Mouse (Mus musculus): ENCODE measurements around the gene Phyhipl. TPM values are rescaled to one million over a fixed set of nuclear protein-coding genes. Genes with fewer than 3 reads are reported as not detected.

The Phyhipl gene
- total RNA-seq, 2 experiments from 2014 or later: 206 to 216 TPM

DNA sequence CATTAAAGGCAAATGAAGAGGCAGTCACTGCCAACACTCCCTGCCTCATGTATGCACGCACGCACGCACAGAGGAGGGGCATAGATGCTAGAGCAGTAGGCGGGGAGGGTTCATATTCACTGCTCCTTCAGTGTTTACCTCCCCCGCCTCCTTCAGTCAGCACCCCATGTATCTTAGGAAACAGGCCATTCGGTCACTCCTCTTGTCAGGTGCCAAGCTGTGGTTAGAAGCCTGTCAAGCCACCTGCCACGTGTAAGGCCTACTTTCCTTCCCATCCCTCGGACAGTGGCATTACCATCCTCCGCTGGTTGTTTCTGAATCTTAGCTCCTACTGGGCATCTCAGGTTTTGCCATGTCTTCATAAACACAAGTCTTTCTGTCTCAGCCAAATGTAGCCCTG lies 116.5 kb downstream of the Phyhipl start:
- intact Hi-C loops (cut with DNase I): no loop called here
- no peak for DNase-seq (ENCODE audit: low spot score in 2 of 2)

DNA sequence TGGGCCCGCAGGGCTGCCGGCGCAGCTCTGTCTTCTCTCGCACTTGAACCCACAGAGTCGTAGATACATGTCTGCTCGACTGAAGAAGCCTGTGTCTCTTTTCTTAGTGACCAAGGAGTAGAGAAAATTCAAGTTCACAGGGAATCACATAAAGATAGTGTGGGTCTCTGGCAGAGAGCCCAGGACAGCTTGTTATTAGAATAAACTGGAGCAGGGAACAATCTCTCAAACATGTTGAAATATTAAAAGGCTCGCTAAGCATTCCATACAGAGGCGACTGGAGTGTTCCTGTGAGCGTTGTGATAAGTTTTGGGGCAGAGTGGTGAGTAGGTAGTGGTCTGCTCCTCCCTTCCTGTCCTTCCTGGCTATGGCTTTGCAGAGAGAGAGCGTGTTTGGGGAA lies 118.1 kb downstream of the Phyhipl start:
- no peak for DNase-seq (ENCODE audit: low spot score in 2 of 2)
- intact Hi-C loops (cut with DNase I): no loop called here

DNA sequence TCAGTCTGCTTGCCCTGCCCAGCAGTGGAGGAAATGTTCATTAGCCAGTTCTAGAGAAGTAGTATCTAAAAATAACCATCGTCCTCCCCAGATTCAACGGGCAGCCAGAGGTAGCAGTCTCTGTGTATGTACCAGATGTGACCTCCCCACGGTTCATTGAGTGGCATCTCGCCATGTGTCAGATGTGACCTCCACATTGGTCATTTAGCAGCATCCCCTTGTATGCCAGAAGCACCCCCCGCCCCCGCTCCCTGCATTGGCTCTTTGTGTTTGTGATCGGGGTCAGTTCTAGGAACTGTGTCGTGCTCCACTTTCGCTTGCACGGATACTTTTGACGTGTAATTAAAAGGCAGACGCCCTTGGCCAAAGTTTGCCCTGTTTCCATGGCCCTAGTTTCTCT lies 120.4 kb downstream of the Phyhipl start:
- no peak for DNase-seq (ENCODE audit: low spot score in 2 of 2)
- intact Hi-C loops (cut with DNase I): no loop called here

DNA sequence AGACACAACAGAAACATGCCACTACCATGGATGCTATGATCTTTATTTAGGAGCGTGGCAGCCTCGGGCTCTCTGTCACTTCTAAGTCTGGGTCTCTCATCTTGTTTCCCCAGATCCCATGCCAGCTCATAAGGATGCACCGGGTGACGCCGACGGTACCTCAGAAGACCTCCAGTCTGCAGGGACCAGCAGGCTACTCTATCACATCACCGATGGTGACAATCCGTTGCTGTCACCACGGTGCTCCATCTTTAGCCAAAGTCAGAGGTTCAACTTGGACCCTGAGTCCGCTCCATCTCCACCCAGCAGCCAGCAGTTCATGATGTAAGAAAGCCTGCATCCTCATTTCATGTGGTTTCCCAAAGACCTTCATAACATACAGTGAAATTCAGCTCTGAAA lies 121.2 kb downstream of the Phyhipl start:
- intact Hi-C loops (cut with DNase I): loop anchor here (5.0 kb wide), 2 partner anchors 77 to 92 kb away; partner anchors contain the start of gene Fam13c
- no peak for DNase-seq (ENCODE audit: low spot score in 2 of 2)

DNA sequence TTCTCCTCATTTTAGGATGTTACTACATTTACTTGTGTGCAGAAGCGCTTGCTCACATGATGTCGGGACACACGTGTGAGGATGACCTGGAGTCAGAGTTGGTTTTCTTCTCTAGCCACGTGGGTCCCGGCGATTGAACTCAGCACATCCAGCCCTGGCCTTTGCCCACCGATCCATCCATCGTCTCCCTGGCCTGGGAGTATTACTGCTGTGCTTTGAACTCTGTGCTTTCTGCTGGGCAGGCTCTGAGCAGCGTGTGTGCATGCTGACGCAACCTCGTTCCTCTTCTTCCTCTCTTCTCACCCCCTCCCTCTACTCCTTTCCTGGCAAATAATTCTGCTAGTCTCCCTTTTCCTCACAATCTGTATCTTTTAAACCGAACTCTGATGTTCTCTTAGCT lies 121.8 kb downstream of the Phyhipl start:
- DNase-seq (ENCODE audit: low spot score in 2 of 2): no peak
- intact Hi-C loops (cut with DNase I): loop anchor here (5.0 kb wide), 2 partner anchors 77 to 92 kb away; partner anchors contain the start of gene Fam13c

DNA sequence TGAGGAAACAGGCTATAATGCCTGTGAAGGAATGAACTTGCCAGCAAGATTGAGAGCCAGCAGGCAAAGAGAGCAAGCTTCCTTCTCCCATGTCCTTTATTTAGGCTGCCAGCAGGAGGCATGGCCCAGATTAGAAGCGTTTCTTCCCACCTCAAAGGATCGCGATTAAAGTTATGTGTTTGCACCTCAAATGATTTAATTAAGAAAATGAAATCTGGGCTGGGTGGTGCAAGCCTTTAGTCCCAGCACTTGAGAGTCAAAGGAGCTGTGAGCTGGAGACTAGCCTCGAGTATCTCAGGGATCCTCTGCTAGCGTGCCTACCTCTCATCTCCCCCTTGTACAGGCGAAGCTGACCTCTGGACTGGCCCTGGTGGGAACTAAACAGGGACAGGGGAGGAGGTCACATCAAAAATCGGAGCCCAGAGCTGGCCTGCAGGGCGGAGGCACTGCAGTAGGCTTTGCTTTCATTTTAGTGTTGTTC lies 122.4 kb downstream of the Phyhipl start:
- intact Hi-C loops (cut with DNase I): loop anchor here (5.0 kb wide), 2 partner anchors 76 to 91 kb away; partner anchors contain the start of gene Fam13c
- DNase-seq (ENCODE audit: low spot score in 2 of 2): peak; percentile 41 to 44

DNA sequence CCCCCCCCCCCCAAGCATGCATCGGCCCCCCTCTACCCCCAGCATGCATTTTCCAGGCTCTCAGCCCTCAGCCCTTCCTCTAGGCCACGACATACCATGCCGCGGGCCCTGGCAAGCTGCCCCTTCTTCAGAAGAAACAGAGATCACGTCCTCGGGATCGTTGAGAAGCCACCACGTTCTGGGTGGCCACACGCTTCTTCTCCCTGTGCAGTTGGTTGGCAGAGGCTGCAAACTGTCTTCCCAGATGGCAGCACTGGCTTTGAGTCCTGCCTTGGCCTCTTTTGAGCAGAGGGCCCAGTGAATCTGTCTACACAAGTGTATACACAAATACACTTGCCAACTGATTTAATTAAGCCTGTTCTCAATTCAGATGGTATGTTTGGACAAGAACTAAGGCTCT lies 123.5 kb downstream of the Phyhipl start:
- no peak for DNase-seq (ENCODE audit: low spot score in 2 of 2)
- intact Hi-C loops (cut with DNase I): loop anchor here (5.0 kb wide), 2 partner anchors 75 to 90 kb away; partner anchors contain the start of gene Fam13c

DNA sequence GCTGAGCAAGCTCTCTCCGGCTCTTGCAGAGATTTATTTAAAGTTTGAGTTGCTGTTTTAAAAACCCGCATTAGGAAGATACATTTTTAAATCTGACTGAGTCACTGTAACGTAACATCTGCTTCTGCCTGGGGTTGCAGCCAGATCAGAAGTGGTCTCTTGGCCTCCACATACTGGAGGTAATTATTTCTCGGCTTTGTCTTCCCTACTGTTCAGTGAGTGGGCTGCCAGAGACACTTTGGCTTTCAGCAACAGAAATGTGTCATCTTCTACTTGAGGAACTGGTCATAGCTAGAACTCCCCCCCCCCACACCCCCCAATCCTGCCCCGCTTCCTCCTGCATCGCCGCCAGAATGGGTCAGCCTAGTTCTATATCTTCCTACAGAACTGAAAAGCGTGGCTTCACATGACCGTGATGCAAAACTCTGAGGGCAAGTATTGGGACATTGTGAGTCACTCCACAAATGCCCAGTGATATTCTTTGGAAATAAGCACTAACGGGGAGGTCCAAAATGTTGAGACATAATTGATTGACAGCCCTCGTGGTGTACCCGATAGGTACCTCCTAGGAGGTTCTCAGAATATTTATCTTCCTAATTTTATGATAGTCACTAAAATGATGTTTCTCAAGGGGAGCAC lies 125.5 kb downstream of the Phyhipl start:
- DNase-seq (ENCODE audit: low spot score in 2 of 2): peak in 1 of 2 experiments; percentile 44
- intact Hi-C loops (cut with DNase I): loop anchor here (5.0 kb wide), 2 partner anchors 73 to 88 kb away; partner anchors contain the start of gene Fam13c

DNA sequence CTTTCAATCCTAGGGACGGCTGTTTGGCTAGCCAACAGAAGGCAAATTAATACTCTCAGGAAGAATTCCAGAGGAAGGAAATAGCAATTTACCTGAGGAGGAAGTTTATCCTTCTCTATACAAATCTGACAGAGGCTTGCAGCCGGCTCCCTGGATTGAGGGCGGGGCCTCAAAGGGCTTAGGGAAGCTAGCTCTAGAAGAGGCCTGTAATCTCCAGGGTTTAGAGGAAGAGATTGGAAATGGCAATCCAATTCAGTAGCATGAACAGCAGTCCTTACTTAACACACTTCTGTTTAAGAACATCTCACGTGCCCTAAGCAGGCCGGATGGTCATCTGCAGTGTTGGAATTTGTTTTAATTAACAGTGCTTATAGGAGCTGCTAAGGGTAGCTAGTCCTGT lies 134.4 kb downstream of the Phyhipl start:
- intact Hi-C loops (cut with DNase I): no loop called here
- DNase-seq (ENCODE audit: low spot score in 2 of 2): no peak

DNA sequence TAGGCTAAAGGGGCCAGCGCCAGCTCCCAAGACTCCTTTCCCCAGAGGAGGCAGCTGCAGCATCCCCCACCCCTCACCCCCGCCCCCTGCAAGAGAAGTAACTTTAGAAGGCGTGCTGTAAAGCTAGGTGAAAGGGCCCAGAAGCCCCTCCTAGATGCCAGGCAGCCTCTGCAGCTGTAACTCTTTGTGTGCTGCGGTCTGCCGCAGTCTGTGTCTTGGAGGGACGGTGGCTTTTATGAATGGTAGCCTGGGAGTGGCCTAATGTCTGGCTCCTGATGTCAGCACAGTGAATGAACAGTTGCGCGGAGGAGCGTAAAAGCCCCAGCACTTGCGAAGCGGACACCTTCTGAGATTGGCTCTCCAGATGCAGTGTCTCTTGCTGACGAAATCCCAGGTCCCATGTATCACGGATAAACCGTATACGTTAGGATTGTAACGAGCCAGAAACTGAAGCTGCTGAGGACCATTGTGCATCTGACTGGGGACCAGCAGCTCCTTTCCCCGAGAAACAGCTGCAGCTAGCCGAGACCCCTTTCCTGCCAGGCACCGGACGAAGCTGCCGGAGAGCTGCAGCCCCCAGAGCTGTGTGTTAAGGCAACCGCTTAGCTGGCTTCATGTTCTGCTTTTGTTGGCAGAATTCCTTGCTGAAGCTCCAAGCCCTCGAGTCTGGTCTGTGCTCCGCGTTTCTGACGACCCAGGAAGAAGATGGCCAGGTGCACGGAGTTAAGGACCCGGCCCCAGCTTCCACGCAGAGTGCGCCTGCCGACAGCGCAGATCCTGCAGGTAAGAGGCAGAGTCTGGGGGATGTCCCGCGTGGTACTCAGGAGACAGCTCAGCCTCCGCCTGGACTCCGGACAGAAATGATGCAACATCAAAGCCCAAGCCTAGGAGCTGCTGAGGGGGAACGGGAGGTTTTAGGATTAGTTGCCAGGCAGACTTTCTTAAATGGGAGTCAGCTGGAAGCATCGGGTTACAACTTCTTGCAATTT lies 135.3 kb downstream of the Phyhipl start:
- DNase-seq (ENCODE audit: low spot score in 2 of 2): peak; percentile 57 to 60
- intact Hi-C loops (cut with DNase I): no loop called here

DNA sequence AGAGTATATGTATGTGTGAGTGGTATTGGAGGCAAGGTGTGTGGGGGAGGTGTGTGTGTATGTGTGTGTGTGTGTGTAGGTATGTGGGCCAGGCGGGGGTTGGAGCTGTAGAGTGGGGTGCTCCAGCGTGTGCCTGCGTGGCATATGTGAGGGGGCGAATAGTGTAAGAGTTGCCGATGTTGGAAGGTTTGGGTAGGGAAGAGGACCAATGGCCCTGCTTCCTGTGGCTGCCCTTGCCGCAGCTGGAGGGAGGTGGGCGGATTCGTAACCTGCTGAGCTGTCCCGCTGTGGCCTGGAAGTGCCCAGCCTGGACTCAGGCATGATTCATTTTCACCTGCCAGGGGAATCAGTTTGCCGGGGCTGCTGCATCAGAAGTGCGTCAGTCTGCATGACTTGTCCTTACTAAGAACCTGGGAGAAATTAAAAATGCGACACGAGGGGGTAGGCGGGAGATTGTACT lies 136.1 kb downstream of the Phyhipl start:
- intact Hi-C loops (cut with DNase I): no loop called here
- DNase-seq (ENCODE audit: low spot score in 2 of 2): peak; percentile 48 to 64

DNA sequence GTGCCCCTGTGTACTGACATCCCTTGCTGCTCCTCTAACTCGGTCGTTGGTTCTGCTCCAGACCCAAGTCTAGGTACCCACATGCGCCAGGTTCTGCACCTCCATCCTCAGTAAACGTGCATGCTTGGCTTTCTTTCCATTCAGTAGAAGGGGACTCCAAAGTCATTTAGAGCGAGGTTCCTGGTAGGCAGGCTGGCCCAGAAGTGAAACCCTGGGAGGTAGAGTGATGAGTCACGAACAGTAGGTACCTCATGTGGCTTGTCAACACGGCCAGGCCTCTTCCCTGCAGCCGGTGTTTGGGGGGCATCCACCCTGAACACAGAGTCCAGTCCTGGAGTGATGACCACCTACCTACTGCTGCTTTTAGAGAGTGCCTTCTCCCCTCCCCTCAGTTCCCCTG lies 139.1 kb downstream of the Phyhipl start:
- DNase-seq (ENCODE audit: low spot score in 2 of 2): no peak
- intact Hi-C loops (cut with DNase I): no loop called here

DNA sequence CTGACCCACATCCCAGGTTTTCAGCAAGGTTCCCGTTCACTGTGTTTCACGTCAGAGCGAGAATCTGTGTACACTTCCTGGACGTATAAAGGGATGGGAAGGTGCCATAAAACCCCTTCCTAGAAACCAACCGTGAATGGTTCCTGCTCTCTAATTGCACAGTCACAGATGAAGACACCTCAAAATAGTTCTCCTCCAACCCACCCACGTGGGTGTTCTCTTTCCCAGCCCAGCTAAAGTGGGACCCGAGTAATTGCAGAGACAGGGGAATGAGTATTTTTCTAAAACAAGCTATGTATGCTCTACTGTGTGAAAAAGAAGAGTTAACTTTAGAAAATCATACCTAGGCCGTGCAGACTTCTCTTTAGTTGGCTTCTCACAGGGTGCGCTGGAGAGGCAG lies 140.9 kb downstream of the Phyhipl start:
- intact Hi-C loops (cut with DNase I): no loop called here

DNA sequence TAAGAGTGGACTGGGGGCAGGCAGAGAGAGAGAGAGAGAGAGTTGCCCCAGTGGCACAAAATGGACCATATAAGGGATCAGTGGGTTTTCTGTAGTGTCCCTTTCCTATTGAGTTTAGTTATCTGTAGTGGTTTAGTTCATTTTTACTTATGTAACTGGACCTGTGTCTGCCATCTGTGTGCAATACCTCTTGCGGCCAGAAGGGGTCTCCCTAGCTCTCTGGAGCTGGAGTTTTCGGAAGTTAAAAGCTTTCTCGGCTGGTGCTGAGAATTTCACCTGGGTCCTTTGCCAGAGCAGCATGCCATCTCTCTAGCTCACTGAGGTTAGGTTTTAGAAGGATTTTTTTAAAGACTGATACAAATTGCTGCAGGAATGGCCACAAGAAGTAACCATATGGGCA lies 147.9 kb downstream of the Phyhipl start:
- DNase-seq (ENCODE audit: low spot score in 2 of 2): no peak
- intact Hi-C loops (cut with DNase I): loop anchor here (5.0 kb wide), 1 partner anchor 141 kb away; no protein-coding TSS in a partner anchor

More for the DNA sequence above, 140.9 kb downstream of the Phyhipl start:
- DNase-seq (ENCODE audit: low spot score in 2 of 2): peak in 1 of 2 experiments; percentile 44

Other genes starting within 250 kb of the Phyhipl start
- 10 to 100 TPM; 52.7 to 59.2 TPM for gene Fam13c, start 215.5 kb downstream of the Phyhipl start, total RNA-seq (2021)